Mouse (Mus musculus) brain, embryonic 18.5 days (tissue): ENCODE data around the gene Ubap1l.

Experiments
- DNase-seq: peaks from one replicate; pipeline ENCODE4 v3.0.0-alpha.2; 2012; ENCODE audit warnings: low read depth, low spot score

Ubap1l gene

DNA sequence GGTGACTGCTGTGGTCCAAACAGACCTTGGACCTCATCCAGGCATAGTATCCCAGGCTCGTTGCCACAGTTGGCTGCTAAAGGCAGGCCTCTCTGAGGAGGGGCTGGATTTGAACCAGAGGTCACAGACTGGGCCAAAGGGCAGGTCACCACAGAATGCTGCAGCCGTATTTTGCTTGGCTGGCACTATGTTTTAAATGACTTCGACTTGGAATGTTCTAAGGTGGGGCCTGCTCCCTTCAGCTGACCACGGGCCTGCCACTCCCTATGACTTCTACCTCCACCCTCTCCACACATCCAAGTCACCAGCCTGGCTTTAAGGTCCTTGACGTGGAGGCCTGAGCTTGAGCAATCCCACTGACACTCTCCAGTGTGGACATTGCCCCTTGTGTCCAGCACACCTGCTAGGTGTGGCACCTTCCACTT is 48.0 kb downstream of the Ubap1l start:
- no peak for DNase-seq

DNA sequence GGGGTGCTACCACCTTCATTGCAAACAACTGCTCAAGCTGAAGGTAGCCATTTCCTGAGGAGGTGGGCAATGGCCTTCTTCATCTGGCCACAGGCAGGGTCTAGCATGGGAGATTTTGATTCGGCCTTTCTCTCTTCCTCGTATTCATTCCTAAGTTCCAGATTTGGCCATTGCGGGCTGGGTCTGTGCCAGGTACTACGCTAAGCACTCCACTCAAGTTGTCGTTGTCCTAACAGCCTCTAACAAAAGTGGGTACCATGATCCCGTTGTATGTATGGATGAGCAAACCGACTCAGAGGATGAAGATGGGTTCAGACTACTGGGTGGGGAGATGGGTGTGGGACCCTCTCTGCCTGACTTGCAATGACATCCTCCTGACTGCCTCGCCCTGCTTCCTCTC is 49.5 kb downstream of the Ubap1l start:
- no peak for DNase-seq

DNA sequence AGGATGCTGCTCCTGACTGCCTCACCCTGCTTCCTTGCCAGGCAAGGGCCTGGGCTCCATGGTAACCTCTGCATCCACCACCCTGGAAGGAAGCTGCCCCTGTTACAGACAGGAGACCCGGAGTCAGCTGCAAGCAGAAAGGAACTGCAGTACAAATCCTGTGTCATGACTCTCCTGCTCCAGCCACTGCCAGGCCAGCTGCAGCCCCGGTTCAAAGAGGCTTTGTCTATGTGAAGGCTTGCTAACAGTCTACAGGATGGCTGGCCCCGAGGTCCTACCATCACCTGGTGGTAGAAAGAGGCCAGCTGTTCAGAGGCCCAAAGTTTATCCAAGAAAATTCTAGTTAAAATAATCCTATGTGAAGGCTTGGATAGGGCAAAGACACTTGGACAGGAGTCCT is 50.5 kb downstream of the Ubap1l start:
- no peak for DNase-seq

DNA sequence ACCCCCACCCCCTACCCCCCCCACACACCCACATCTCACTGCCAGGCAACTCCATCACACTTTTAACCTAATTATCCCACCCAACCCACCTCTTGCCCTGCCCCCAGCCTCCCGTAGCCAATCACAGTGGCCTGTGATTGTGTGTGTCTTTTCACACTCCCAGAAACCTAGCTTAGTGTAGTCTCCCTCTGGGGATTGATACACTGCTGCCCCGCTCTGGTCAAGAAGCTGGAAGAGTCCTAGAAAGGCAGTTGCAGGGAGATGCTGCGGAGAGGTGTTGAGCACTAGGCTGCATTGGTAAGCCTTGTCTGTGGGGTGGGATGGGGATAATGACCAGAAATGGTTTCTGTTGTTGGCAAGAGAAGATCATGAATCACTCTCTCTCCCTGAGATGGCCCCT is 56.9 kb downstream of the Ubap1l start:
- DNase-seq: no peak

DNA sequence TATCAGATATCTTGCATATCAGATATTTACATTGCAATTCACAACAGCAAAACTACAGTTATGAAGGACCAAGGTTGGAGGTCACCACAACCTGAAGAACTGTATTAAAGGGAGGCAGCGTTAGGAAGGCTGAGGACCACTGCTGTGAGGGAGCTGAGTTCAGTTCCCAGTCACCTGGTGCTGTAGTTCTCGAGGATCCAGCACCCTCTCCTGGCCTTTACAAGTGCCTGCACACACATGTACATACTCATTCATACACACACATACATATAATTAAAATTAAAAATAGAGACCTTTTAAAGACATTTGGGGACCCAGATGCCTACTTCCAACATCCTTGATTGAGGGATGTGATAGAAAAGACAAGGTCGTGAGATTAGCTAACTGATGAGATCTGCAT is 58.8 kb downstream of the Ubap1l start:
- no peak for DNase-seq

DNA sequence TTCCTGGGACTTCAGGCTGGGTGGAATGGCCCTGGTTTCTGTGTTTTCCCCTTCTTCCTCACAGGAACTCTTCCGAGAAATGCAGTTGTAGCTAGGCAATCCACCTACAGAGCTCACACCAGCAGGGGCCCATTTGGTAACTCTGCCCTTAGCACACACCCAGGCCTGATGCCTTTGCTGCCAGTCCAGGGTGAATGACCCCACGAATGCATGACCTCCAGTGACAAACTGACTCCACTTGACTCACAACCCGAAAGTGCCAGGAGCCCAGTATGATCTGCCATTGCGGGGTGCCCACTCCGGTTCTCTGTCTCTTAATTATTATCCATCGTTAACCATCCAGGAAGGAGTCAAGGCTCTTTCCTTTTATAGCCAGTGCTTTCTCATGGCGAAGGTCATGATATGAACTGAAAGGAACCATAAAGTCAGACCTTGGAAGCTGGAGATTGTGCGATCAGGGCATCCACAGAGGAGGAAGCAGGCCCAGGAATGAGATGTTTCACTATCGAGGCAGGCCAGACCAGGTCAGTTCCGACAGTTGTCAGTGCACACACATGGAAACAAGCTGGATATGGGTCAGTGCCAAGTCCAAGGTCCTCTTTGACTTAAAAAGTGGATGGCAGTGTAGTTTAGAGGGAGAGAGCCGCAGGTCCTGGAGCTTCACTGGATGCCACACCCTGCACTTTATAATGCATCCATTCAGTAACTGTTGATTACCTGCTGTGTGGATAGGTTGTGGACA is 62.1 kb downstream of the Ubap1l start, which contains the start of gene Slc51b:
Slc51b (minus strand) TSS at position 196 of the 742 bp plus-strand sequence.
- no peak for DNase-seq

DNA sequence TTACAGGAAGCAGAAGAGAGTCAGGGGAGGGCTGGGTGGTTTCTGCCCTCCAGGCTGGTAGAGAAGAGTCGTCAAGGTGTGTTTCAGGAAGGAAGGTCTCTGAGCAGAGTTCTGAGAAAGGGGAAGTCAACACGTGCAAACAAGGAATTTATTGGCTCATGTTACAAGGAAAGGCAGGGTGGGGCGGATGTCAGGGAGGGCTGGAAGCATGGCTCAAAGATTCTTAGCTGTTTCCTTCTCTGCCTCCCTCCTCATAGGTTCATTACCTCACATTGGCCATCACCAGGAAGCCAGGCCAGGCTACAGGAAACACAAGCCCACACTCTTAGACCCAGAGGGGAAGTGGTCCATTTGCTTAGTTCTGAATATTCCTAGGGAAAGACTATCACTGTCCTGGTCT is 63.6 kb downstream of the Ubap1l start:
- DNase-seq: no peak

DNA sequence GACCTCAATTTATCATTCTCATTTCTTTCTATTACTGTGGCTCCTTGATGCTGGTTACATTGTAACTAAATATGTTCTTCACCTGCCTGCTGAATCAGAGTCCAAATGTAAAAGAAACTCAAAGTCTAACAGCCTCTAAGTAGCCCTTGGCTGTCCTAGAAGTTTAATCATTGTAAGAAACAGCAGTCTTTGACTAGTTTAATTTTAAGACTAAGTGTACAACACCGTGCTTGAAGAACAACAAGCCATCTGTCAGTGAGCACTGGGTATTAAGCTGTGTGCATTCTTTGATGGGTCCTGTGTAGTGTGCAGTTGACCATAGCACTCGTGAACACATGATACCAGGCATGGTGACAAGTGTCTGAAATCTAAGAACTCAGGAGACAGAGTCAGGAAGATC is 66.7 kb downstream of the Ubap1l start:
- no peak for DNase-seq

DNA sequence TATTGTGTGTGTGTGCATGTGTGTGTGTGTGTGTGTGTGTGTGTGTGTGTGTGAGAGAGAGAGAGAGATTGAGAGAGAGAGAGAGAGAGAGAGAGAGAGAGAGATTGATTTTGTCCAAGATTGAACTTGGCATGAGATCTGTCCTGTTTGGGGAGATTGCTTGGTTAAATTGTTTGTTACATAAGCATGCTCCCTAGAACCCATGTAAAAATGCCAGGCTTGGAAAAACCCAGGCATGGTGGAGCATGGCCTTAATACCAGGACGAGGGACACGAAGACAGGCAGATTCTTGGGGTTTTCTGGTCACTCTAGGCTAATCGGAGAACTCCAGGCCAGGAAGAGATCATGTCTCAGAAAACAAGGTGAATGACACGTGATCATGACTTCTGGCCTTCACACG is 67.2 kb downstream of the Ubap1l start:
- DNase-seq: no peak
